Mouse (Mus musculus): ENCODE data around the gene Eif5. TPM values are rescaled to one million over a fixed set of nuclear protein-coding genes. Genes with fewer than 3 reads are reported as not detected.

Eif5 gene
- 118 and 139 TPM in 2 replicates for polyA plus RNA-seq (2012; rRNA removed)

GRCm38 (mm10) chr12:111537796-111538291 lies at the start of gene Eif5:
Gene Eif5 (plus strand): TSS chr12:111538016.

GRCm38 (mm10) chr12:111574074-111574886 lies 36.5 kb downstream of the Eif5 start, which contains the start of gene Mark3:
Gene Mark3 (plus strand): TSS chr12:111574523.

Other genes starting within 250 kb of the Eif5 start
- gene Cdc42bpb, start 160.3 kb upstream of the Eif5 start, polyA plus RNA-seq (2012; rRNA removed): 20.9 and 22.2 TPM in 2 replicates
- not detected in 2 replicates for gene Lbhd2, start 131.2 kb upstream of the Eif5 start, polyA plus RNA-seq (2012; rRNA removed)
- 18.2 and 19.2 TPM in 2 replicates for gene Exoc3l4, start 121.0 kb upstream of the Eif5 start, polyA plus RNA-seq (2012; rRNA removed)
- 47.4 and 57.5 TPM in 2 replicates for gene Tnfaip2, start 95.5 kb upstream of the Eif5 start, polyA plus RNA-seq (2012; rRNA removed)
- 0.50 and 0.66 TPM in 2 replicates for gene Gm266, start 52.2 kb upstream of the Eif5 start, polyA plus RNA-seq (2012; rRNA removed)
- gene Mark3, start 36.5 kb downstream of the Eif5 start, polyA plus RNA-seq (2012; rRNA removed): 22.5 and 26.2 TPM in 2 replicates
- gene Ckb, start 134.3 kb downstream of the Eif5 start, polyA plus RNA-seq (2012; rRNA removed): 22.5 and 26.7 TPM in 2 replicates
- gene Trmt61a, start 140.1 kb downstream of the Eif5 start, polyA plus RNA-seq (2012; rRNA removed): 15.6 and 17.6 TPM in 2 replicates
- gene Bag5, start 175.2 kb downstream of the Eif5 start, polyA plus RNA-seq (2012; rRNA removed): 9.9 and 10.7 TPM in 2 replicates
- gene Apopt1, start 175.2 kb downstream of the Eif5 start, polyA plus RNA-seq (2012; rRNA removed): 13.8 and 14.2 TPM in 2 replicates
- 16.7 and 18.6 TPM in 2 replicates for gene Klc1, start 220.8 kb downstream of the Eif5 start, polyA plus RNA-seq (2012; rRNA removed)